Mouse (Mus musculus): Measurements from ENCODE around the gene Svbp.
A peak's percentile ranks its signal among the peaks of the same experiment; 100 is the strongest.

The Svbp gene

DNA sequence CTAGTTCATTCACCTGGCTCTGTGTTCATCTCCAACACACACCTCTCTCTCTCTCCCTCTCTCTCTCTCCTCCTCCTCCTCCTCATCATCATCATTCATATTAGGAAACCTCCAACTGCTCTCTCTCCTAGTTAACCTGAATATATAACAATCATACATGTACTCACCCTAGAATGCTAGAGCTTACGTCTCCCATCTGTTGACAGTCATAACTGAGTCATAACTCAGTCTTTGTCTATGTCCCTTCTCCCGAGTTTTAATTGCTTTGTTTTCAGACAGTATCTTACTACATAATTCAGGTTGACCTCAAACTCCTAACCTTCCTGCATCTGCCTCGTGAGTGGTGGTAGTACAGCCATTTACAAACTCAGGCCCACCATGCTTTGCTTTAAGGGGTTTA is 3.8 kb upstream of the Svbp start:
- DNase-seq, result no peak

GRCm38 (mm10) chr4:119192757-119193156 is 2.3 kb upstream of the Svbp start:
- DNase-seq, result no peak

DNA sequence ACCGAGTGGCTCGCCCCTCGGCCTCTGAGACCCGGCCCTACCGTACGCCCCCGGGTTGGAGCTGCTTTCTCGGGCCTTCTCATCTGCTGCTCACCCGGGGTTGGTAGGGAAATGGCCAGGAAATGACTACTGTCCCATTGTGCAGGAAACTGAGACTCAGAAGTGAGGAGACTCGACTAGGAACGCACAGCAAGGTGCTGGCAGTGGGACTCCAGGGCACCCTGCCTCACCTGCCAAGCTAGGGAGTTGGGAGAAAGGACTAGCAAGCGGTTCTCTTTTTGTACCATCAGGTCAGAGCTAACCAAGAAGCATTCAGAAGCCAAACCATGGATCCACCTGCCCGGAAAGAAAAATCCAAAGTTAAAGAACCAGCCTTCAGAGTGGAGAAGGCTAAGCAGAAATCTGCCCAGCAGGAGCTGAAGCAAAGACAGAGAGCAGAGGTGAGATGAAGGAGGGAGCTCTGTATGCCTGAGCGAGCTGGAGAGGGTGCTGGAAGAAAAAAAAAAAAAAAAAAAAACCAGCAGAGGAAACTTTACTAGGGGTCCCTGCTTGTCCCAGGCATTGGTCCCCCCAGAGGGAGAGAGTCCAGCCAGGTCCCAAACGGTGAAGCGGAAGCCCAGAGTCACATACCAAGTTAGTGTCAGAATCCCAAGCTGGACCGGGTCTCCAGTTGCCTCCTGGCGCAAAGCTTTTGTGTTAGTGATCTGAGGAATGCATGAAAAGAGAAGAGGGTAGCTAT is 645 bp downstream of the Svbp start:
- no peak for DNase-seq

GRCm38 (mm10) chr4:119198105-119198504 is 3.0 kb downstream of the Svbp start:
- no peak for DNase-seq

DNA sequence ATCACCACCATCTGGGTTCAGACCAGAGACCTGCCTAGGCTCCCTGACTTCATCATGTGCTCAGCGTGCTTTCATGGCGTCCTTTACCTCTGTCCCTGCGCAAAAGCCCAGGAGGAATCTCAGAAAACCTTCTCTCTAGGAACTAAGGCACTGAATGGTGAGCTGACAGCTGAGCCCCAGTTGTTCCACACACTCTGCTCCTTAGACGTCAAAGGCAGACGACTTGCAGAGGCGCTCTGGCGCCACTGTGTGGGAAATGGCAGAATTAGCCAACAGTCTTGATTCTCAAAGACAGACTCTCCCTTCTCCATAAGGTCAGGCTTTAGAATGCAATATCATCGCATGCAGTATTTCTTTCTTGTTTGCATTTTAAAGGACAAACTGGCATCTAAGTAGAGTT is 9.6 kb downstream of the Svbp start:
- peak; percentile 15 to 57 for DNase-seq

- DNase-seq, result no peak
Measured at GRCm38 (mm10) chr4:119216667-119217066, 21.6 kb downstream of the Svbp start.

- no peak for DNase-seq
Measured at GRCm38 (mm10) chr4:119218169-119218568, 23.1 kb downstream of the Svbp start, which contains the start of gene Tmem269. Gene Tmem269 (minus strand): TSS chr4:119218217.

DNA sequence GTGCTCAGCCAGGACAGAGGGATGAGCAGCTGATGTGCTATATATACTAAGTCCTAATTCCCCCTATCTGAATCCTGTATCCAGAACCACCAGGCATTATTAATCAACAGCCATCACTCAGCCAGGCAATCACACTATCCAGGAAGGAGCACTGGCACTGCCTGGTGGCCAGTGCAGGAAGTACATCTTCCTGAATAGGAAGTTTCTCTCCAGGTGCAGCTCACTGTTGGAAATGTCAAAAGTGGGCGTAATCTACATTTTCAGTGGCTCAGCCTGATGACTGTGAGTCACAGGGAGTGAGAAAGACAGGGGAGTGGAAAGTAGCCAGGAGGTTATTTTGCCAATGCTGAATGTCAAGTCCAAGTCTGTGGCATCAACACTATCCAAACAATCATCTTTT is 28.6 kb downstream of the Svbp start:
- peak in 1 of 2 experiments; percentile 21 for DNase-seq

DNA sequence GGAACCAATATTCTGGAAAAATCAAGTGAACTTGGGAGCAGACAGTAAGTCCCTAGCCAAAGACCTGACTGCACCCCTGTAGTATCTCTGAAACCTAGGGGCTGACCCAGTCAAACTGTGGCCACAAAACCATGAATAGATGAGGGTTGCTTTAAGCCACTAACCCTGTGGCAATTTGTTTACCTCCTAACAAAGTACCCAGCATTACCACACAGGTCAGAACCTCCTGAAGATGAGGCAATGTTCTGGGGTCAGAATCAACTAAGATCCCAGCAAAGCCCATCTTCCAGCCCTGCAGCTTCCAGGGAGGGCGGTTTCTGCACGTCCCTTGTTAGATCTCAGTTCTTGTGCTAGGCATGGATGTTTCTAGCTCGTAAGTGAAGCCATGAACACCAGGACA is 29.4 kb downstream of the Svbp start:
- DNase-seq, result no peak

DNA sequence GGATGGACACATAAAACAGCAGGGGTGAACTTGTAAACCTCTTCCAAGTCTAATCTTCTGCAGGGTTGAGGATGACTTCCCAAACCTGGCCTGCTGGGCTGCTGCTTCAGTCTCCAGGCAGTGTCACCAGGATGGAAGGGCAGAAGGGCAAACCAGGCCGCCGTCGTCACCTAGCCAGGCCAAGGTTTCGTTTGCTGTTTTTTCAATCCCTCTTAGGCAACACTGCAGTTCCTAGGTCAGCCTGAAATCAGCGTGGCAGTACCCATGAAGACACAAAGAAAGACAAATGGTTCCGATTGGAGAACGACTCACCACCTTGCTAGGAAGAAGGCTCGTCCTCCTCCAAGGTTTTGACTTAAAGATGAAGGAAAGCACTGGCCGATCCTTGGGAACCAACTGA is 30.6 kb downstream of the Svbp start:
- no peak for DNase-seq

DNA sequence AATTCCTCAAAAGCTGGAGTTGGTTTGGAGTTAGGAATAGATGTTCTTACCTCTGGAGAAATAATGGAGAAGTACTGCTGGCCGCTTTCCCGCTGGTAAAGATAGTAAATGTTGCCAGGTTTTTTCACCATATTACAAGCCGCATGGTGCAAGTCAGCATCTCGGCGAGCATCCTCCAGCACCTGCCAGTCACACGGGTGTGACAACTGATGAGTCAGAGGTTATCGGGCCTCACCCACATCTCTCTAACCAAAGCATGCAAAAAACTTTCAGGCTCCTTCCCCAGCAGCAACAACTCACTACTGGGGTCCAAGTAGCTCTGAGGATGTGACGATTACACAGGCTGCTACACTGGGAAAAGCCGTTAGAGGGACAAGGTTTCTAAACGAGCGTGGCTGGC is 31.6 kb downstream of the Svbp start:
- no peak for DNase-seq

GRCm38 (mm10) chr4:119232410-119233255 is 37.5 kb downstream of the Svbp start, which contains the start of the genes AU022252 and P3h1:
Gene AU022252 (minus strand): TSS chr4:119232712.
Gene P3h1 (plus strand): TSS chr4:119232915.
- peak; percentile 98 to 99 for DNase-seq

DNA sequence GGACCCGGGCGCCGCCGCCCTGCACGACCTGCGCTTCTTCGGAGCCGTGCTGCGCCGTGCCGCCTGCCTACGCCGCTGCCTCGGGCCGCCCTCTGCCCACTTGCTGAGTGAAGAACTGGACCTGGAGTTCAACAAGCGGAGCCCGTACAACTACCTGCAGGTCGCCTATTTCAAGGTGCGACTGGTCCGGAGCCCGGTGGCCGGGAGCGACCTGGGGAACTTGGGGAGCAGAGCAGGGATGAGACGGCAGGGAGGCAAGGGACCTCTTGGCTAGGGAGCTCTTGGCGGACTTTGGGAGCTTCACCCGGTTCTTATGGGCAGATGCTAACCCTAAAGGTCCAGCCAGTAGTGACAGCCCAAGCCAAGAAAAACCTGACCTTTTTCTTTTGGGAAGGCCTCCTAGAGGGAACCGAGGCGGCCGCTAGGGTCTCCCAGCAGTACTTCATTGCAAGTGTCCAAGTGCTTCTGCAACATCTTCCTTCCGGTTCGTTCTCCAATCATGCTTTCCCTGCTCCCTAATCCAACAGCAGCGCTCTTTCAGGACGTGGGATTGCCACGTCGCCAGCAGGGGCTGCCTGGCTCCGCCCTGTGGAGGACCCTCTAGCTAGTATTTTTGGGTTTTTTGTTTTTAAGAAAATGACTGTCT is 38.3 kb downstream of the Svbp start:
- DNase-seq, result no peak

DNA sequence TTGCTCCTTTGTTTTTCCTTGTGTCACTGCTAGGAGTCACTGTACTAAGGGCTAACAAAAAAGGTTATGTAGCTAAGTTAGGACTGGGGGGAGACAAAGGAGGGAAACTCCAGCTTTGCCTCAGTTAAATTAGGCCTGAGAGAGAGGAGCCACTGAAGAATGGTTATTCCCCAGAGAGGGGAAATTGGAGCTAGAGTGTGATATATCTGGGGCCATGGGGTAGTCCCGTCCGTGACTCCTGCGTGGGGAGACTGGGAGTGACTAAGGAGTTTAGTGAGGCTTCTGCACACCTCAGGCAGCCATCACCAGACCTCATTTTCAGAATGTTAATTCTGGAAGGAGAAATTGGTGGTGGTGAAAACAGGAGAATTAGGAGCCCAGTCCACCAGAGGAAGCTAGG is 39.2 kb downstream of the Svbp start:
- DNase-seq, result no peak

DNA sequence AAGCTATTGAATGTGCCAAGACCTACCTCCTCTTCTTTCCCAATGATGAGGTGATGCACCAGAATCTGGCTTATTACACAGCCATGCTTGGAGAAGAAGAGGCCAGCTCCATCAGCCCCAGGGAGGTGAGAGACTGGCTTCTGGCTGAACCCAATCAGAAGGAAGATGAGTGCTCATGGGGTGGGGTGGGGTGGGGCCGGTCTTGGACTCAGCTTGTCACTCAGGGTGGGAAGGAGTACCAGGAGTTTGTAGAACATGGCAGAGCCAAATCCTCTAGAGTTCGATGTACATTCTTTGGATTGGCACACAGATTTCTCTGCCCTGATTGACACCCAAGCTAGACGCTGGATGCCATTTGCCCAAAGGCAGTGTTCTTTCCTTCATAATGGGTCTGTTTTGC is 43.6 kb downstream of the Svbp start:
- no peak for DNase-seq

DNA sequence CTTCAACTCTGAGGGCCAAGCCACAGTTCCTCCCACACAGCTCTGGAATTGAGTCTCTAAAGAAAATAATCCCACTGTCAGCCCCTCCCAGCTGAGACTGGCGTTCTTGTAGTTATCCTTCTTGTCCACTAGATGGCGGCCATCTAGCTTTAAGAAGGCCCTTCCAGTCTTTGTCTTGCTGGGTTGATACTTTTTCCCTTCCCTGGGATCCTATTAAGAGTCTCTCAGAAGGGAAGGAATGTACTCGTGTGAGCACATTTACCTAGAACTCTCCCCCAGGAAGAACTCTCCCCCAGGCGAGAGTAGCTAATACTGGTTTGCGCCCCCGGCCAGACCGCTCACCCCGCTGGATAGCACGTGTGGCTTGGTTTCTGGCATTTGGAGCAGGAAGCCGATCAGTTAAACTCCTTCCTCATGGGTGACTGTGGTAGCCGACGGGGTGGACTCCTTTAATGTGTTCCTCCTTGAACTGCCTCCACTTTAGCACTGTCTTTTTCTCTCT is 44.1 kb downstream of the Svbp start:
- peak in 1 of 2 experiments; percentile 16 for DNase-seq

DNA sequence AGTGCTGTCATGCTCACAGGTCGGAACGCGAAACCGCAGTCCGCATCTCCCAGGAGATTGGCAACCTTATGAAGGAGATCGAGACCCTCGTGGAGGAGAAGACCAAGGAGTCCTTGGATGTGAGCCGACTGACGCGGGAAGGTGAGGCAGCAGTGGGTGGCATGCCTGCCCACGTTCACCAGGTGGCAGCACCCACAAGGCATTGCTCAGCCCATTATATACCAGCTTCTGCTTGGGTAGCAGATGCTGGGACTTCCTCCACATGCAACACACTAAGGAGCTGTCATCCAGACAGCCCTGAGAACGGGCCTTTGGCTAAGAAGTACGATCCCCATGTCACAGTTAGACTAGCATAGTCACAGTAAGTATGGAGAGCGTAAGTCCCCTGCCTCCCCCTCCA is 46.6 kb downstream of the Svbp start:
- DNase-seq, result peak in 1 of 2 experiments; percentile 19

DNA sequence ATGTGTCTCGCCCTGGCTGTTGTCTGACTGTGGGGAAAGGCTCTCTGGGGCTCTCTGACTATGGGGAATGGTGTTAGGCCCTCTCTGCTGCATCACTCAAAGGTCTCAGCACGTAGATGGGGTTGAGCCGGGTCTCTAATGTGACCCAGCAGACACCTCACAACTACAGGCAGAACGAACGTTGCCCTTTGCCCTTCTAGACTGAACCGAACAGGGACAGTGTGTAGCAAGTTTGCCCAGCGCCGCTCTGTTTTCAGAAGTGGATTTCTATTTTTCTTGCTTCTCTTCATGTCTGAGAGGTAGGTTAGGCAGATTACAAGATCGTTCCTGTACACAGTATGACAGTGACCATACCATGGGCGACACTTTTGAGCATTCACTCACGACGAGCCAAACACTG is 47.5 kb downstream of the Svbp start:
- DNase-seq, result no peak

- no peak for DNase-seq
Measured at GRCm38 (mm10) chr4:119244468-119245240, 49.5 kb downstream of the Svbp start.

DNA sequence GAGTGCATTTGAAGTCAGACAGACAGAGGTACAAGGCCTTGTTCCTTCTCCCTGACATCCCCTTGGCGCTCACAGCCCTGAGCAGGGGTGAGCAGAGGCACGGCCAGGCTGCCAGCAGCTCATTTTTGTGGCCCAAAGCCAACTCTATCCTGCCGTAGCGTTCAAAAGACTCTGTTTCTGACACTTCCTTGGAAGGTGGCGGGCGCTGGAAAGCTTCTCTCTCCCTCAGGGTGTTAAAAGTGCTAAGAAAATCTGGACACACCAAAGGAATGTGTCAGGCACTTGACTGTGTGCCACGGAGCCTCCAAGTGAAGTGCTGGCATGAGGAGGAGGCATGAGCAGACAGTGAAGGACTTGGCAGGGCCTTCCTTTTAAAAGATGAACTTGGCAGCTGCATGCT is 50.5 kb downstream of the Svbp start:
- DNase-seq, result no peak

- no peak for DNase-seq
Measured at GRCm38 (mm10) chr4:119245961-119246360, 50.9 kb downstream of the Svbp start.

GRCm38 (mm10) chr4:119246688-119247225 is 51.7 kb downstream of the Svbp start:
- no peak for DNase-seq
